Mouse (Mus musculus): ENCODE measurements at regions not wholly inside any gene's neighbourhood (a gene's known extent, or its start where the extent isn't known, plus 50 kb on each side); places are given as distances from the start of the nearest gene placed in this dataset.

GRCm38 (mm10) chr12:109272101-109272500, 180.5 kb upstream of the Dlk1 start:
- DNase-seq = no peak

GRCm38 (mm10) chr12:109314850-109315249, 137.8 kb upstream of the Dlk1 start:
- DNase-seq = no peak

GRCm38 (mm10) chr12:109325986-109326385, 126.6 kb upstream of the Dlk1 start:
- DNase-seq = no peak

GRCm38 (mm10) chr12:109371327-109371726, 81.3 kb upstream of the Dlk1 start:
- DNase-seq = no peak

- no peak for DNase-seq
These were observed 66.8 kb upstream of the Dlk1 start for GRCm38 (mm10) chr12:109385794-109386193.

- no peak for DNase-seq
These were observed 63.8 kb upstream of the Dlk1 start for GRCm38 (mm10) chr12:109388791-109389190.

- DNase-seq = no peak
These were observed 62.2 kb upstream of the Dlk1 start for GRCm38 (mm10) chr12:109390388-109390920.

GRCm38 (mm10) chr12:109390978-109391377, 61.6 kb upstream of the Dlk1 start:
- no peak for DNase-seq

- no peak for DNase-seq
These were observed 59.3 kb upstream of the Dlk1 start for GRCm38 (mm10) chr12:109393326-109393725.

- peak; percentile 34 for DNase-seq
These were observed 58.8 kb upstream of the Dlk1 start for GRCm38 (mm10) chr12:109393795-109394194.

- DNase-seq = no peak
These were observed 58.2 kb upstream of the Dlk1 start for GRCm38 (mm10) chr12:109394396-109394795.

GRCm38 (mm10) chr12:109396614-109397013, 56.0 kb upstream of the Dlk1 start:
- no peak for DNase-seq

- no peak for DNase-seq
These were observed 55.2 kb upstream of the Dlk1 start for GRCm38 (mm10) chr12:109397175-109398058.

- DNase-seq = no peak
These were observed 54.1 kb upstream of the Dlk1 start for GRCm38 (mm10) chr12:109398473-109398872.

- DNase-seq = no peak
These were observed 53.7 kb upstream of the Dlk1 start for GRCm38 (mm10) chr12:109398951-109399350.

- no peak for DNase-seq
These were observed 53.0 kb upstream of the Dlk1 start for GRCm38 (mm10) chr12:109399591-109399990.

GRCm38 (mm10) chr12:109400041-109400440, 52.6 kb upstream of the Dlk1 start:
- no peak for DNase-seq

GRCm38 (mm10) chr12:109400936-109401586, 51.6 kb upstream of the Dlk1 start:
- DNase-seq = no peak

- DNase-seq = no peak
These were observed 50.9 kb upstream of the Dlk1 start for GRCm38 (mm10) chr12:109401696-109402095.

- DNase-seq = no peak
These were observed 50.4 kb upstream of the Dlk1 start for GRCm38 (mm10) chr12:109402226-109402625.
